ENCODE assay signal across 11 mouse cellular contexts in genomic region chr3:130794142-130794925, GRCm38 (mm10).
DNase-seq lines count a peak whose midpoint lies in the region; ATAC-seq and TF ChIP-seq lines count a peak whose summit lies in the region.
"Had no signal": no experiment of that assay in that cellular context is flagged by ENCODE, and none has a peak within 500 bp of the region (broad histone marks: within the 10 kb centered on the region; RNA-seq: fewer than 3 reads in every experiment).

No protein-coding gene starts in this region.

- no peak overlapping the region for H3K9ac ChIP-seq in forebrain, embryonic 14.5 days (ENCODE audit: low read length)
- H3K9ac ChIP-seq in forebrain, embryonic 16.5 days (replicated peaks; ENCODE audit: low read depth, low read length), result no peak overlapping the region
- no peak overlapping the region for H3K9ac ChIP-seq in CH12.LX (ENCODE audit: insufficient read depth, low read depth)
- no peak overlapping the region for H3K9ac ChIP-seq in liver, postnatal 0 days (replicated peaks)

- peak; percentile 32; the same call in 1 of the 2 replicates for ATAC-seq in forebrain, embryonic 14.5 days
- ATAC-seq in forebrain, embryonic 16.5 days, result no peak
- no peak for ATAC-seq in liver, postnatal 0 days
- ATAC-seq in granulocyte monocyte progenitor cell, adult 5-6 weeks (replicated peaks; ENCODE audit: poor library complexity, severe bottlenecking), result no peak

- H3K79me2 ChIP-seq in CH12.LX (replicated peaks; ENCODE audit: control insufficient read depth, extremely low read depth, insufficient read depth, poor library complexity, severe bottlenecking), result no peaks in the 10 kb centered on the region

- H3K9me3 ChIP-seq in forebrain, embryonic 14.5 days (replicated peaks; ENCODE audit: control insufficient read depth, low read length), result no peaks in the 10 kb centered on the region
- H3K9me3 ChIP-seq in forebrain, embryonic 16.5 days (ENCODE audit: control insufficient read depth, low read length), result no peaks in the 10 kb centered on the region
- no peaks in the 10 kb centered on the region for H3K9me3 ChIP-seq in CH12.LX (replicated peaks; ENCODE audit: low read length)
- no peaks in the 10 kb centered on the region for H3K9me3 ChIP-seq in liver, postnatal 0 days (ENCODE audit: low read length)

- H3K4me1 ChIP-seq in forebrain, embryonic 14.5 days (ENCODE audit: control insufficient read depth, insufficient read depth, low read length), result no peaks in the 10 kb centered on the region
- no peaks in the 10 kb centered on the region for H3K4me1 ChIP-seq in forebrain, embryonic 16.5 days (replicated peaks; ENCODE audit: control insufficient read depth, insufficient read depth, low read length)
- H3K4me1 ChIP-seq in CH12.LX (ENCODE audit: control insufficient read depth in 1 of 2, insufficient read depth in 2 of 2), result peaks cover 0 to 13% of the 10 kb centered on the region in 2 experiments; a peak in 2 of 4 replicates
- H3K4me1 ChIP-seq in liver, postnatal 0 days (ENCODE audit: insufficient read depth), result peaks cover 3% of the 10 kb centered on the region

- dilution Hi-C loops in CH12.LX (cut with MboI; ENCODE audit: extremely low pct_ligation_motif_present, extremely low pct_unique_long_range_greater_than_20kb, low sequenced_read_pairs), result no loop called here

- 38% methylated on average over 12 of the region's 13 CpGs for WGBS in forebrain, embryonic 14.5 days
- WGBS in forebrain, embryonic 16.5 days, result 39% methylated on average over 10 of the region's 13 CpGs
- WGBS in liver, postnatal 0 days (ENCODE audit: insufficient replicate concordance), result 50% methylated on average over 10 of the region's 13 CpGs

- H3K4me2 ChIP-seq in forebrain, embryonic 14.5 days (ENCODE audit: low read length), result no peak overlapping the region
- no peak overlapping the region for H3K4me2 ChIP-seq in forebrain, embryonic 16.5 days (ENCODE audit: low read length)
- no peak overlapping the region for H3K4me2 ChIP-seq in CH12.LX (ENCODE audit: insufficient read depth, low read depth, poor library complexity, severe bottlenecking)
- H3K4me2 ChIP-seq in liver, postnatal 0 days (ENCODE audit: low read depth, low read length), result no peak overlapping the region

- in situ Hi-C loops in CH12.LX (cut with MboI; ENCODE audit: low pct_ligation_motif_present, low pct_unique_long_range_greater_than_20kb, low sequenced_read_pairs), result no loop called here

- no peak for DNase-seq in forebrain, embryonic 14.5 days (ENCODE audit: low spot score)
- DNase-seq in left cerebral cortex, adult 2 months (ENCODE audit: extremely low spot score in 1 of 2, low spot score in 2 of 2), result no peak
- no peak for DNase-seq in left cerebral cortex, adult 18-20 months (ENCODE audit: low spot score in 2 of 2)
- peak; percentile 24 for DNase-seq in CH12.LX (ENCODE audit: extremely low read depth)
- DNase-seq in liver, postnatal 0 days, result no peak
- no peak for DNase-seq in urinary bladder, postnatal 10 days (ENCODE audit: low spot score)
- DNase-seq: gastrocnemius, postnatal 14 days had no signal

- no peak for TF ChIP-seq POLR2A in CH12.LX (IDR thresholded peaks at IDR 0.05; ENCODE audit: low read depth, low read length)

- no peak for TF ChIP-seq EP300 in CH12.LX (IDR thresholded peaks at IDR 0.05; ENCODE audit: low read length)
- TF ChIP-seq EP300 in liver, postnatal 0 days (IDR thresholded peaks at IDR 0.05; ENCODE audit: low read depth), result no peak

- intact Hi-C loops in left cerebral cortex, adult 2 months (cut with DNase I), result no loop called here

- H3K4me3 ChIP-seq in forebrain, embryonic 14.5 days (ENCODE audit: low read depth, low read length), result no peak overlapping the region
- no peak overlapping the region for H3K4me3 ChIP-seq in forebrain, embryonic 16.5 days (replicated peaks; ENCODE audit: low read length)
- H3K4me3 ChIP-seq in left cerebral cortex, adult 2 months, result no peak overlapping the region
- H3K4me3 ChIP-seq in CH12.LX (replicated peaks in 1 of 3; ENCODE audit: low read depth in 2 of 3, low read length in 2 of 3, poor library complexity in 1 of 3), result no peak overlapping the region
- no peak overlapping the region for H3K4me3 ChIP-seq in liver, postnatal 0 days (ENCODE audit: low read depth, low read length)

- no peaks in the 10 kb centered on the region for H3K27me3 ChIP-seq in forebrain, embryonic 14.5 days (replicated peaks; ENCODE audit: control insufficient read depth, insufficient read depth, low read length)
- no peaks in the 10 kb centered on the region for H3K27me3 ChIP-seq in forebrain, embryonic 16.5 days (replicated peaks; ENCODE audit: control insufficient read depth, insufficient read depth, low read length)
- H3K27me3 ChIP-seq in CH12.LX (replicated peaks), result no peaks in the 10 kb centered on the region
- no peaks in the 10 kb centered on the region for H3K27me3 ChIP-seq in liver, postnatal 0 days (ENCODE audit: insufficient read depth, low read length)

- H3K27ac ChIP-seq in forebrain, embryonic 14.5 days (ENCODE audit: low read depth, low read length), result no peak overlapping the region
- H3K27ac ChIP-seq in forebrain, embryonic 16.5 days (ENCODE audit: low read length), result no peak overlapping the region
- H3K27ac ChIP-seq in left cerebral cortex, adult 2 months, result no peak overlapping the region
- H3K27ac ChIP-seq in CH12.LX (ENCODE audit: insufficient read depth, low read depth), result no peak overlapping the region
- H3K27ac ChIP-seq in liver, postnatal 0 days (ENCODE audit: low read depth), result no peak overlapping the region
- H3K27ac ChIP-seq: macrophage had no signal

- TF ChIP-seq CTCF in left cerebral cortex, adult 2 months (IDR thresholded peaks at IDR 0.05), result peak; percentile 20; the same call in 1 of the 2 replicates
- peak in 1 of 2 experiments; percentile 65; a peak in 2 of 4 replicates for TF ChIP-seq CTCF in CH12.LX (conservative IDR thresholded peaks at IDR 0.05 in 1 of 2, IDR thresholded peaks at IDR 0.05 in 1 of 2; ENCODE audit: low read depth in 2 of 2, low read length in 2 of 2)
- peak; percentile 47 for TF ChIP-seq CTCF in liver, postnatal 0 days (IDR thresholded peaks at IDR 0.05; ENCODE audit: low read depth)

- H3K36me3 ChIP-seq in forebrain, embryonic 14.5 days (ENCODE audit: control insufficient read depth, insufficient read depth, low read length), result no peaks in the 10 kb centered on the region
- H3K36me3 ChIP-seq in forebrain, embryonic 16.5 days (ENCODE audit: control insufficient read depth, insufficient read depth), result no peaks in the 10 kb centered on the region
- no peaks in the 10 kb centered on the region for H3K36me3 ChIP-seq in CH12.LX (replicated peaks in 1 of 2; ENCODE audit: control insufficient read depth in 1 of 2, insufficient read depth in 1 of 2, low read length in 1 of 2)
- no peaks in the 10 kb centered on the region for H3K36me3 ChIP-seq in liver, postnatal 0 days (replicated peaks; ENCODE audit: insufficient read depth, low read length)
- H3K36me3 ChIP-seq: G1E had no signal

- TF ChIP-seq RAD21 in CH12.LX (IDR thresholded peaks at IDR 0.05; ENCODE audit: low read depth, low read length), result no peak; the same call in 1 of the 2 replicates

TF ChIP-seq in CH12.LX, 34 proteins besides CTCF, POLR2A, EP300 and RAD21:
- no peak for TF ChIP-seq PAX5 (IDR thresholded peaks at IDR 0.05; ENCODE audit: low read length)
- TF ChIP-seq SMC3 (IDR thresholded peaks at IDR 0.05; ENCODE audit: low read depth, low read length), result peak; percentile 37
- TF ChIP-seq MAX (IDR thresholded peaks at IDR 0.05; ENCODE audit: low read length), result no peak
- TF ChIP-seq ZKSCAN1 (IDR thresholded peaks at IDR 0.05; ENCODE audit: borderline replicate concordance, low read depth, low read length), result no peak
- TF ChIP-seq E2F4 (IDR thresholded peaks at IDR 0.05; ENCODE audit: insufficient replicate concordance, low read depth, low read length), result no peak
- TF ChIP-seq MXI1 (IDR thresholded peaks at IDR 0.05; ENCODE audit: low read depth, low read length), result no peak
- TF ChIP-seq UBTF (IDR thresholded peaks at IDR 0.05; ENCODE audit: low read depth, low read length), result no peak
- no peak for TF ChIP-seq BHLHE40 (IDR thresholded peaks at IDR 0.05; ENCODE audit: low read depth, low read length)
- no peak for TF ChIP-seq ELF1 (IDR thresholded peaks at IDR 0.05; ENCODE audit: low read depth, low read length)
- TF ChIP-seq CHD1 (IDR thresholded peaks at IDR 0.05; ENCODE audit: low read depth, low read length), result no peak
- TF ChIP-seq CHD2 (IDR thresholded peaks at IDR 0.05; ENCODE audit: low read length), result no peak
- no peak for TF ChIP-seq ZMIZ1 (IDR thresholded peaks at IDR 0.05; ENCODE audit: low read depth, low read length)
- no peak for TF ChIP-seq ZC3H11A (IDR thresholded peaks at IDR 0.05; ENCODE audit: low read depth, low read length)
- TF ChIP-seq JUND (conservative IDR thresholded peaks at IDR 0.05; ENCODE audit: low read depth, low read length), result no peak
- TF ChIP-seq MYC (IDR thresholded peaks at IDR 0.05; ENCODE audit: low read depth, low read length), result 0 out of 2 replicates have a peak, but pooled peaks have one; percentile 28
TF ChIP-seq in CH12.LX: peak in this region for 2.
